Mouse (Mus musculus): ENCODE data around the gene Ptprd.

DNA sequence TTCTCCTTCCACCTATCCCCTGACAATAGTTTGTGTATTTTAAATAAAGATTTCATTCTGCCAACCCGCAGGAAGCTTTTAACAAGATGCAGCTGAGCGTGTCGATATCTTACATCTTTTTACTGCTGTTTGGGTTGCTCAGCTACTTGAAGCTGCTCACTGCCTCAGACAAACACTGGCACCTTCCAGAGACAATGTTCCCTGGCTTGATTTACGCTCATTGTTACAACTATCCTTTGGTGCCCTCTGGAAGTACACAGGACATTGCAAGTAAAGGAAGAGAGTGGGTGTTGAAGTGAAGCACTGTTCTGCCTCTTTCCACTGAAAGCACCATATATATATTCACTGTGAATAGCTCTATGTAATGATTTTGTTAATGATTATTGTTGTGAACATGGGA, 2.2 kb upstream of the Ptprd start:
- TF ChIP-seq CTCF (IDR thresholded peaks at IDR 0.05; ENCODE audit: low read depth) (no peak), EP300 (IDR thresholded peaks at IDR 0.05; ENCODE audit: low read depth) (no peak)
